Mouse (Mus musculus) liver, embryonic 14.5 days (tissue): Measurements from ENCODE around the gene Tsc22d2. TPM values are rescaled to one million over a fixed set of nuclear protein-coding genes. Genes with fewer than 3 reads are reported as not detected.

ENCODE experiments used
- ATAC-seq: fragments of 200-750 bp; cut with Nextera tagmentation; 2 replicates; pipeline ENCODE4 v1.8.0; 2017; ENCODE audit warnings: moderate number of reproducible peaks, mild to moderate bottlenecking, moderate library complexity; ENCODE audit not compliant: insufficient read depth
- DNase-seq, 3 experiments: peaks; one replicate each; pipeline ENCODE4 v3.0.0-alpha.2; 2012 to 2013; ENCODE audit warnings: low read depth in 3 of 3, low spot score in 3 of 3
- H3K27ac ChIP-seq: fragments of 300-500 bp; sonication (generic); 2 replicates; pipeline ENCODE4 v1.5.1; 2014; ENCODE audit warnings: moderate library complexity, mild to moderate bottlenecking, control low read depth, inconsistent platforms
- H3K27me3 ChIP-seq: fragments of 300-500 bp; sonication (generic); 2 replicates; pipeline ENCODE4 v1.6.1; 2014; ENCODE audit warnings: mild to moderate bottlenecking, low read length, moderate library complexity; ENCODE audit not compliant: control insufficient read depth, insufficient read depth
- H3K36me3 ChIP-seq: fragments of 300-500 bp; sonication (generic); replicated peaks from 2 replicates; pipeline ENCODE4 v1.6.1; 2014; ENCODE audit warnings: low read depth; ENCODE audit not compliant: control insufficient read depth, insufficient read depth
- H3K4me1 ChIP-seq, 2 experiments: fragments of 200-500 bp in 1 of 2; fragments of 300-500 bp in 1 of 2; sonication (generic) in 1 of 2; replicated peaks; 2 replicates each; pipeline ENCODE4 v1.6.1; 2012 to 2014; ENCODE audit warnings: antibody characterized with exemption in 1 of 2, inconsistent platforms in 1 of 2, low read length in 1 of 2; ENCODE audit not compliant: control insufficient read depth in 2 of 2, insufficient read depth in 2 of 2
- H3K4me2 ChIP-seq: fragments of 300-500 bp; sonication (generic); 2 replicates; pipeline ENCODE4 v1.6.1; 2014; ENCODE audit warnings: low read depth, mild to moderate bottlenecking, control low read depth, moderate library complexity
- H3K4me3 ChIP-seq, 2 experiments: fragments of 200-500 bp in 1 of 2; fragments of 300-500 bp in 1 of 2; sonication (generic) in 1 of 2; 2 replicates each; pipeline ENCODE4 v1.5.1; 2012 to 2014; ENCODE audit warnings: low read depth in 2 of 2, low read length in 2 of 2, mild to moderate bottlenecking in 2 of 2, control low read depth in 1 of 2, inconsistent platforms in 1 of 2, moderate library complexity in 1 of 2; ENCODE audit not compliant: insufficient read depth in 1 of 2
- H3K9ac ChIP-seq: fragments of 300-500 bp; sonication (generic); replicated peaks from 2 replicates; pipeline ENCODE4 v1.6.1; 2014; ENCODE audit warnings: mild to moderate bottlenecking, control low read depth, moderate library complexity
- H3K9me3 ChIP-seq: fragments of 300-500 bp; sonication (generic); 2 replicates; pipeline ENCODE4 v1.6.1; 2016; ENCODE audit warnings: low read length, mixed read lengths; ENCODE audit not compliant: control insufficient read depth
- CTCF ChIP-seq: IDR thresholded peaks from 2 replicates; pipeline ENCODE4 v1.5.1; 2016; ENCODE audit warnings: antibody characterized with exemption, low read depth, control low read depth
- EP300 ChIP-seq: IDR thresholded peaks from 2 replicates; pipeline ENCODE4 v1.6.1; 2016; ENCODE audit warnings: antibody characterized with exemption, low read depth
- WGBS: fragments of 180-500 bp; shearing (Covaris S2); extraction: QIAGEN DNeasy Blood & Tissue Kit; methylation state at CpG from one replicate; pipeline ENCODE4 v1.1.7; 2014; ENCODE audit not compliant: insufficient replicate concordance; 5-methylcytosine and 5-hydroxymethylcytosine counted together
- polyA plus RNA-seq, 2 experiments: library from polyadenylated mRNA; depleted of rRNA in 1 of 2; stranded (reverse) in 1 of 2; unstranded in 1 of 2; fragments of >200 nt; fragmentation: Nextera tagmentation in 1 of 2; extraction: Ambion mirVana in 1 of 2; gene quantifications; 2 replicates each; pipeline versions ENCODE4 v1.2.1 to v1.2.3; 2012 to 2014

Gene Tsc22d2
- polyA plus RNA-seq, 2 experiments: 4.3 TPM

- TF ChIP-seq CTCF (no peak), EP300 (no peak)
- Histone ChIP-seq H3K27ac (no peak overlapping the region), H3K9ac (no peak overlapping the region), H3K4me2 (no peak overlapping the region), H3K27me3 (no peaks in the 10 kb centered on the region), H3K9me3 (no peaks in the 10 kb centered on the region), H3K4me1 (peaks cover 0 to 4% of the 10 kb centered on the region in 2 experiments; a peak in 2 of 4 replicates), H3K36me3 (no peaks in the 10 kb centered on the region), H3K4me3 (no peak overlapping the region)
- ATAC-seq (no peak), DNase-seq (no peak)
Measured at GRCm38 (mm10) chr3:58504676-58505075, 90.2 kb downstream of the Tsc22d2 start.

- WGBS: 25% methylated on average over 7 of the region's 7 CpGs
- DNase-seq (no peak), ATAC-seq (no peak)
- no peak overlapping the region for H3K27ac ChIP-seq
- no peak overlapping the region for H3K4me3 ChIP-seq
- no peak overlapping the region for H3K4me2 ChIP-seq
- no peaks in the 10 kb centered on the region for H3K9me3 ChIP-seq
- no peak overlapping the region for H3K9ac ChIP-seq
- H3K36me3 ChIP-seq: no peaks in the 10 kb centered on the region
- no peaks in the 10 kb centered on the region for H3K27me3 ChIP-seq
- H3K4me1 ChIP-seq: peaks cover 0 to 1% of the 10 kb centered on the region in 2 experiments; a peak in 2 of 4 replicates
- no peak for TF ChIP-seq CTCF
- TF ChIP-seq EP300: no peak
Measured at GRCm38 (mm10) chr3:58508020-58508750, 93.7 kb downstream of the Tsc22d2 start.

DNA sequence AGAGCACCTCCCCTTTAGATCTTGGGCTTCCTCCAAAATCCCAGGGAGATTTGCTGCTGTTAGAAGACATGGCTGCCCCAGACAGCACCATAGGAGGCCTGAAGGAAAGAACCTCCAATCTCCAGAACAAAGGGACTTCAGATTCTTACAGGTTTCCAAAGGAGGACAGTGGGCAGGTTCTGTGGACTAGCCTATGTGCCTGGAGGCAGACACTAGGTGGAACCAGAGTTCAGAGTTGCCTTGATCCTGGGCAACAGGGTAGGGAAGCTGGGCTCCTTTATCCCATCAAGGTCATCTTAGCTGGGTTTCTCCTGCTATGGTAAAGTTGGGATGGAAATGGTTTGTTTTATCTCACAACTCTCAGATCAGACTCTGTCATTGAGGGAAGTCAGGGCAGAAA lies 97.1 kb downstream of the Tsc22d2 start:
- Histone ChIP-seq H3K27ac (no peak overlapping the region), H3K9me3 (no peaks in the 10 kb centered on the region), H3K4me1 (peaks cover 0 to 1% of the 10 kb centered on the region in 2 experiments; a peak in 2 of 4 replicates), H3K4me2 (no peak overlapping the region), H3K27me3 (no peaks in the 10 kb centered on the region), H3K9ac (no peak overlapping the region), H3K4me3 (no peak overlapping the region), H3K36me3 (no peaks in the 10 kb centered on the region)
- DNase-seq (no peak), ATAC-seq (no peak)
- TF ChIP-seq CTCF (peak; percentile 65), EP300 (no peak)

DNA sequence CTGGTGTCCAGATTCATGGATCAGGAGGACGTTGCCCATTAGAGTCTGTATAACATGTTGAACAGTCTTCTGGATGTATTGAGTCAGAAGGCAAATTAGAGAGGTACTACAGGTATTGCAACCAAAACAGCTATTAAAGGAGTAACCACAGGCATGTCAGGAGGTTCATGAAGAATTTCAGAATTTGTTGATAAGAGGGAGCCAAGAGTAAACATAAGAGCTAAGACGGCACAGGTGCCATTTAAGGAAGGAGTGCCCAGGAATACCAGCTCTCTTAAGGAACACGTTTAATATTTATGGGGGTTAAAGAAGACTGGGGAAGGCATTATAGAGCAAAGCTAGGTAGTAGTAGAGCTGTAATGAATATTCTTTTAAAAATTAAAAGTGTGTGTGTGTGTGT lies 98.2 kb downstream of the Tsc22d2 start:
- H3K9me3 ChIP-seq: no peaks in the 10 kb centered on the region
- TF ChIP-seq CTCF (no peak), EP300 (no peak)
- ATAC-seq (no peak), DNase-seq (no peak)
- H3K36me3 ChIP-seq: no peaks in the 10 kb centered on the region
- H3K4me1 ChIP-seq: peaks cover 0 to 1% of the 10 kb centered on the region in 2 experiments; a peak in 1 of 4 replicates
- H3K27ac ChIP-seq: no peak overlapping the region
- no peak overlapping the region for H3K4me3 ChIP-seq
- WGBS: 58% methylated on average over 3 of the region's 3 CpGs
- no peaks in the 10 kb centered on the region for H3K27me3 ChIP-seq
- H3K4me2 ChIP-seq: no peak overlapping the region
- H3K9ac ChIP-seq: no peak overlapping the region

GRCm38 (mm10) chr3:58513483-58513882 lies 99.0 kb downstream of the Tsc22d2 start:
- Histone ChIP-seq H3K4me1 (no peaks in the 10 kb centered on the region; a peak in 1 of 4 replicates), H3K4me3 (no peak overlapping the region), H3K36me3 (no peaks in the 10 kb centered on the region), H3K9ac (no peak overlapping the region), H3K27ac (no peak overlapping the region), H3K9me3 (no peaks in the 10 kb centered on the region), H3K4me2 (no peak overlapping the region), H3K27me3 (no peaks in the 10 kb centered on the region)
- no peak for DNase-seq
- TF ChIP-seq EP300 (no peak), CTCF (no peak)
- no peak for ATAC-seq
- 50% methylated on average over 4 of the region's 4 CpGs for WGBS
